Mouse (Mus musculus) heart, adult 2 months (tissue): ENCODE data around the gene Dock11.

Experiments used
- CTCF ChIP-seq: fragments of 200-600 bp; IDR thresholded peaks from 2 replicates; pipeline ENCODE4 v1.8.1; 2022; ENCODE audit warnings: antibody characterized with exemption, mild to moderate bottlenecking, moderate library complexity
- EP300 ChIP-seq: fragments of 200-500 bp; IDR thresholded peaks from 2 replicates; pipeline ENCODE4 v1.6.1; 2011; ENCODE audit warnings: low read depth, low read length, control low read depth; ENCODE audit not compliant: insufficient read depth
- POLR2A ChIP-seq: fragments of 200-500 bp; IDR thresholded peaks from 2 replicates; pipeline ENCODE4 v1.6.1; 2011; ENCODE audit warnings: mild to moderate bottlenecking, low read depth, low read length, control low read depth; ENCODE audit not compliant: insufficient read depth

GRCm38 (mm10) chrX:35938112-35938511 lies 49.5 kb downstream of the Dock11 start:
- TF ChIP-seq CTCF: no peak
- no peak for TF ChIP-seq EP300
- TF ChIP-seq POLR2A: no peak
